Mouse (Mus musculus) G1E (cell line): ENCODE measurements around the gene Pitpnm3. TPM values are rescaled to one million over a fixed set of nuclear protein-coding genes. Genes with fewer than 3 reads are reported as not detected.

Experiments
- ATAC-seq: 2 replicates; pipeline ENCODE4 v1.8.0; 2016; ENCODE audit warnings: mild to moderate bottlenecking; ENCODE audit not compliant: insufficient number of reproducible peaks, poor library complexity, low FRiP score, severe bottlenecking; ENCODE audit errors: extremely low read depth
- DNase-seq: peaks from one replicate; pipeline ENCODE4 v3.0.0; 2012; ENCODE audit warnings: low spot score
- H3K27me3 ChIP-seq: 2 replicates; pipeline ENCODE4 v1.6.1; 2012; ENCODE audit warnings: mild to moderate bottlenecking, low read length, inconsistent platforms; ENCODE audit not compliant: insufficient read depth
- H3K36me3 ChIP-seq: replicated peaks from 2 replicates; pipeline ENCODE3; 2012; ENCODE audit warnings: mild to moderate bottlenecking, inconsistent platforms
- H3K4me1 ChIP-seq: 2 replicates; pipeline ENCODE4 v1.6.1; 2012; ENCODE audit warnings: low read depth, low read length, inconsistent platforms, mixed read lengths; ENCODE audit not compliant: insufficient read depth
- H3K4me3 ChIP-seq: 2 replicates; pipeline ENCODE4 v1.5.1; 2012; ENCODE audit warnings: low read depth, mild to moderate bottlenecking, inconsistent platforms, low read length, moderate library complexity, mixed read lengths
- H3K9me3 ChIP-seq: replicated peaks from 2 replicates; pipeline ENCODE4 v1.6.1; 2012; ENCODE audit warnings: inconsistent platforms
- CTCF ChIP-seq: IDR thresholded peaks from 2 replicates; pipeline ENCODE4 v1.5.1; 2012; ENCODE audit warnings: low read depth, low read length, inconsistent platforms, mixed read lengths
- GATA1 ChIP-seq: IDR thresholded peaks from 2 replicates; pipeline ENCODE4 v1.6.1; 2012; ENCODE audit warnings: borderline replicate concordance, low read length, inconsistent platforms, mixed read lengths
- GATA2 ChIP-seq: IDR thresholded peaks from 2 replicates; pipeline ENCODE4 v1.6.1; 2012; ENCODE audit warnings: low read depth, low read length, inconsistent platforms, borderline replicate concordance
- POLR2AphosphoS5 ChIP-seq: IDR thresholded peaks from 2 replicates; pipeline ENCODE4 v1.6.1; 2012; ENCODE audit warnings: low read depth, low read length, inconsistent platforms; ENCODE audit not compliant: insufficient replicate concordance
- TAL1 ChIP-seq: conservative IDR thresholded peaks from 2 replicates; pipeline ENCODE4 v1.6.1; 2012; ENCODE audit warnings: low read depth, low read length, inconsistent platforms, mixed read lengths
- polyA plus RNA-seq: library from polyadenylated mRNA; stranded (reverse); fragments of >175 nt; gene quantifications from 2 replicates; pipeline ENCODE4 v1.2.3, GENCODE M21; 2012
- total RNA-seq, 2 experiments: library from RNA; stranded (forward) in 1 of 2; stranded (reverse) in 1 of 2; fragments of 200-1000 nt in 1 of 2; fragments of >200 nt in 1 of 2; fragmentation: Nextera tagmentation in 1 of 2; gene quantifications; 2 replicates each; pipeline ENCODE4 v1.2.3; 2014 to 2017

The Pitpnm3 gene
- total and polyA plus RNA-seq, 3 experiments: 0.01 to 0.27 TPM; not detected in 1

DNA sequence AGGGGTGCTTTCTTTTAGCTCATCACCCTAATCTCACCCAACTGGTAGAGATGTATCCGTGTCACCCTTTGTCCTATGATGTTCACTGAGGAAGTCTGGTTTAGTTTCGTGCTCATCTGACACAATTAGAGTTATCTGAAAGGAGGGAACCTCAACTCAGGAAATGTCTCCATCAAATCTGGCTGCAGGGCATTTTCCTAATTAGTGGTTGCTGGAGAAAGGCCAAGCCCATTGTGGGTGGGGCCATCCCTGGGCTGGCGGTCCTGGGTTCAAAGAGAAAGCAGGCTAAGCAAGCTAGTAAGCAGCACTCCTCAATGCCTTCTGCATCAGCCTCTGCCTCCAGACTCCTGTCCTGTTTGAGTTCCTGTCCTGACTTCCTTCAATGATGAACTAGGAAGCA lies 83.4 kb downstream of the Pitpnm3 start:
- Histone ChIP-seq H3K36me3 (no peaks in the 10 kb centered on the region), H3K27me3 (no peaks in the 10 kb centered on the region), H3K4me3 (no peak overlapping the region), H3K9me3 (peaks cover 70% of the 10 kb centered on the region), H3K4me1 (no peaks in the 10 kb centered on the region)
- ATAC-seq (no peak), DNase-seq (no peak)
- TF ChIP-seq CTCF: no peak
- no peak for TF ChIP-seq GATA2
- TF ChIP-seq GATA1: no peak
- no peak for TF ChIP-seq POLR2AphosphoS5
- no peak for TF ChIP-seq TAL1

DNA sequence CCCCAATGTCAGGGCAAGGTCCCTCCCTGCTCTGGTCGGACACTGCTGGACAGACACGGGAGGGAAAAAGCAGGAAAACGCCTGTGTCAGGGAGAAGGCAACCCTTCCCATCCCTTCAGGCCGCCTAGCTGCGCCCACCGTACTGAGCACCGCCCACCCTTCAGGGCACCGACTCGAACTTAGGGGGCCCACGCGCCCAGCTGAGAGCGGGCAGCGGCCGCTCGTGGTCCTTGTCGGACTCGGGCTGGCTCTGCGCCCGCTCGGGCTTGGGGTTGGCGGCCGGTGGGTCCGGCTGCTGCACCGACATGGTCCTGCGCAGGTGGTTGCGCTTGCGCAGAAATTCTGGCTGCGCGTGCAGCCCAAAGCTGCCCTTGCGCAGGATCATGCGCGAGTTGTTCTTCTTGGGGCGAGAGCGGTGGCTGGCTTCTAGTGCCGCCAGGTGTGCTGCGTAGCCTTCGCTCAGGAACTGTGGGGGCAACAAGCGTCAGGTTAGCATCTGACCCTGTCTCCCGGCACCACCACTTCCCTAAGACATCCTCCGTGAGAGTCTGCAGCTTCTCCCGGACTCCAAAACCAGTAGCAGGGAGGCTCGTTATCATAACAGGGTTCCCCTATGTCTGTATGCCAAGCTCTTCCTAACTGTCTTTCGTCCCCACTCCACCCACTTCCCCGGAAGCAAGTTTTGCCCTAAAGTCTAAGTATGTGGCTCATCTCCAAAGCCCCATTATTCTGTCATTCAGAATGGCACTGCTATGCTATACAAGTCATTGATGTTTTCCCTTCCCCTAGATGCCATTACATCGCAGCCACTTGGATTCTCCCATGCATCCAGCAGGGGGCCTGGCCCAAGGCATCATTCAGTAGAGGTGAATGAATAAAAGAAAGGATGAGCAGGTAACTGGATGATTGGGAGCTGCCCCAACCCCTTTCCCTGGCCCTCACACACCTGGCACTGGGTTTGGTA lies 84.4 kb downstream of the Pitpnm3 start:
- ATAC-seq (no peak), DNase-seq (no peak)
- no peak for TF ChIP-seq CTCF
- no peak for TF ChIP-seq TAL1
- no peak for TF ChIP-seq POLR2AphosphoS5
- TF ChIP-seq GATA2: no peak
- no peak for TF ChIP-seq GATA1
- H3K36me3 ChIP-seq: no peaks in the 10 kb centered on the region
- no peaks in the 10 kb centered on the region for H3K27me3 ChIP-seq
- no peaks in the 10 kb centered on the region for H3K4me1 ChIP-seq
- peak overlapping the region; percentile 21; the same call in 1 of the 2 replicates for H3K4me3 ChIP-seq
- peaks cover 67% of the 10 kb centered on the region for H3K9me3 ChIP-seq

DNA sequence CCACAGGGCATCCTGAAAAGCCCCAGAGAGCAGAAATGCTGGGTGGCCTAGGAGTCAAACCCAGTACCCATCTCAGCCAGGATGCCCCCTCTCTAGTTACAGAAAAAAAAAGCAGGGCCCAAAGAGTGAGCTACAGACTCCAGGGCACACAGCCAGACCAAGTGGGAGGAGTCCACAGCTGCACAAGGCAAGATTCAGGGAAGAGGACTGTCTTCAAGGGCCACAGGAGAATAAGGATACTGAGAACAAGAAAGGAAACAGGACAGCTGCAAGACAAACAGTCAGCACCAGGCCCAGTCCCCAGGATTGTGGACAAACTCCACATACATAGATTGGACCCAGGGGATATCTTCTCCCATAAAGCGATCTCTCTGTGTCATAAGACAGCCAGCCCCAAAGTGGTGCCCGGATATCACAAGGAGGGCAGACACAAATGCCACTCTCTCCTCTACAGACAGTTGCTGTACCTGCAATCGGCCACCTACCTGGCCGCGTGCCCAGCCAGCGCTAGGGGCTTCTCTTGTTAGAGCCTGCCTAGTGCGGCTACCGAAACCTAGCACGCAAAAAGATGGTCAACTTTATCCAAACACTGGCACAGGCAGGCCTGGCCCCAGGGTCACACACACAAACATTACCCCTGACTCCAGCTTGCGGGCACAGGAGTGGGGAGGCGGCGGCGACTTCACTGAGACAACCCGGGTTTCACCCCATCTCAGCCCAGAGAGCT lies 85.2 kb downstream of the Pitpnm3 start:
- H3K9me3 ChIP-seq: peaks cover 71% of the 10 kb centered on the region
- H3K27me3 ChIP-seq: no peaks in the 10 kb centered on the region

DNA sequence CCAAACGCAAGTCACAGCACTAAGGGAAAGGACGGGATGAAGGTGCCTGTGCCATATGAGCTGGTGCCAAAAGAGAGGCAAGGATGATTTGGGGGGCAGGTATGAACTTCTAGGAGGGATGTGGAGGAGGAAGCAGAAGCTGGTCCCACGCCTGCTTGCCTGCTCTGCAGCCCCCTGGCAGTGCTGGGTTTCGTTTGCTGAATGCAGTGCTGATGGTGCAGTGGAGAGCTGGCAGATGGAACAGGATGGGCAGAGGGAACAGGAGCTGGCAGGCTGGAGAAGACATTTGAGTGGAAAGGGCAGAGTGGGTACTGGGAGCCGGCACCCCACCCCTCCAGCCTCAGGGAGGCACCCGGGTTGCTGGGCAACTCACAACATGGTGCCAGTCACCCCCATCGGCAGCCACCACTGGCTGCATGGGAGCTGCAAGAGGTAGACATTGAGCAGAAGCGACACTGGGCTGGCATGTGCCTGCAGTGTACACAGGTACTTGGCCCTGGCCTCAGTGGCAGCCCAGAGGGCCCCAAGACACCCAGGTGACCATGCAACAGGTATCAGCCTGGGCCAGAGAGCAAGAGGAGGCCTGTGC lies 86.3 kb downstream of the Pitpnm3 start:
- TF ChIP-seq POLR2AphosphoS5 (no peak), GATA2 (no peak), GATA1 (no peak), CTCF (no peak), TAL1 (no peak)
- ATAC-seq (no peak), DNase-seq (no peak)
- Histone ChIP-seq H3K36me3 (no peaks in the 10 kb centered on the region), H3K4me1 (no peaks in the 10 kb centered on the region), H3K4me3 (peak overlapping the region; percentile 2; the same call in 1 of the 2 replicates), H3K27me3 (no peaks in the 10 kb centered on the region), H3K9me3 (peaks cover 76% of the 10 kb centered on the region)

More for the DNA sequence above, 85.2 kb downstream of the Pitpnm3 start:
- ATAC-seq (no peak), DNase-seq (no peak)
- no peak overlapping the region for H3K4me3 ChIP-seq
- no peak for TF ChIP-seq TAL1
- TF ChIP-seq GATA1: no peak
- TF ChIP-seq GATA2: no peak
- no peak for TF ChIP-seq POLR2AphosphoS5
- no peak for TF ChIP-seq CTCF
- H3K36me3 ChIP-seq: no peaks in the 10 kb centered on the region
- H3K4me1 ChIP-seq: no peaks in the 10 kb centered on the region

DNA sequence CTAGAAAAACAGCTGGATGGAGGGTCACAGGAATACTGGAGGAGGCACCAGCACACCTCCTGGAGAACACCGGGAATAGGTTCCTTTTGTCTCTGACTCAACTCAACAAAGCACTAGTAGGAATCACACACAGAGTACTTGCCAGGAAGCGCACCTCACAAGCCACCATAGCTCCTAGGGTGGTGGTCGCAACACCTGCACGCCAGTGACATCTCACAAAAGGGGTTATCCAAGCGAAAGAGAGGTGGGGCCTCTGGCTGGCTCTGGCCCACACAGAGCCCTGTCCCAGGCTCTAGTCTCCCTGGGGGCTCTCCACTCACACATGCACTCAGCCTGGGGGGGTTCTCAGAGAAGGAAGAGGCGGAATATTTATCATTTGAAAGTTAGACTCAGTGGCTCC lies 86.8 kb downstream of the Pitpnm3 start:
- Histone ChIP-seq H3K9me3 (peaks cover 80% of the 10 kb centered on the region), H3K4me3 (no peak overlapping the region), H3K36me3 (no peaks in the 10 kb centered on the region), H3K27me3 (no peaks in the 10 kb centered on the region), H3K4me1 (no peaks in the 10 kb centered on the region)
- no peak for TF ChIP-seq CTCF
- no peak for TF ChIP-seq GATA2
- TF ChIP-seq TAL1: no peak
- TF ChIP-seq GATA1: no peak
- no peak for TF ChIP-seq POLR2AphosphoS5
- ATAC-seq (no peak), DNase-seq (no peak)

DNA sequence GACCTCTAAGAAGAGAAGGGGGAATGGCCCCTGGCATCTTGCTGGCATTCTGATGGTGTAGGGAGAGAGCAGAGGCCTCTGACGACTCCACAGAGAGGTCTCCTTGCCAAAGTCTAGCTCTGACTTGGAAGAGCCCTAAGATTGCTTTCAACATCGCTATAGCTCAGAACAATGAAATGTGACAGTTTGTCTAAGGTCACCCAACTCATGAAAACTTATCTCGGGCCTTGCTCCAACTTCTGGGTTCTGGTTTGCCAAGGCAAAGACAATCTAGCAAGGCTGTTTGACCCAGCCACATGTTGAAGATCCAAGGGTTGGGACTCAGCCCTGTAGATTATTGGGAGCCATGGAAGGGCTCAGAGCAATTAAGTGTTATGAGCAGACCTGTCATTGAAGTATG lies 91.3 kb downstream of the Pitpnm3 start:
- H3K4me3 ChIP-seq: no peak overlapping the region
- ATAC-seq: no peak
- no peaks in the 10 kb centered on the region; the same call in 1 of the 2 replicates for H3K27me3 ChIP-seq
- no peaks in the 10 kb centered on the region for H3K36me3 ChIP-seq
- peaks cover 68% of the 10 kb centered on the region for H3K9me3 ChIP-seq
- H3K4me1 ChIP-seq: no peaks in the 10 kb centered on the region
- no peak for TF ChIP-seq GATA1
- DNase-seq: no peak
